Mouse (Mus musculus) c-Kit-negative CD71-positive TER-119-positive erythroid progenitor cells, embryonic 14.5 days (primary cell): ENCODE measurements around the gene Prkce.

Experiments
- DNase-seq: peaks from one replicate; pipeline ENCODE4 v3.0.0-alpha.2; 2013; ENCODE audit warnings: low read depth, low spot score

Prkce gene

GRCm38 (mm10) chr17:86300774-86301595, 133.4 kb downstream of the Prkce start:
- no peak for DNase-seq

DNA sequence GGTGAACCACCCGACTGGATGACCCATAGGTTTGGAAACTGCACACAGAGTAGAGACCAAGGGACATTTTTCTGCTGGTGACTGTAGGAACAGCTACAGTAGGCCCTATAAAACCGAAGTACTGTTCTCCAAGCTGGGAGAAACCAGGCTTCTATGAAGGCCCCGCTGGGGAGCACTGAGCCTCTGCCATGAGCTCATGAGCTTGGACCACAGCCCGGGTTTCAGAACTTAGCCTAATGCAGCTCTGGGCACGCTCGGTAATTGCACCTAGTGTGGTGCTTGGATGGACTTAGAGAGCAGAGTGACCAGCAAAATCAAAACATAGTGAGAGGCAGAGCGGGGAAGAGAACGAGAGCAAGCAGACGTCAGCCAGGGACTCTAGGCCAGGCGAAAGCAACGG, 134.7 kb downstream of the Prkce start:
- no peak for DNase-seq

DNA sequence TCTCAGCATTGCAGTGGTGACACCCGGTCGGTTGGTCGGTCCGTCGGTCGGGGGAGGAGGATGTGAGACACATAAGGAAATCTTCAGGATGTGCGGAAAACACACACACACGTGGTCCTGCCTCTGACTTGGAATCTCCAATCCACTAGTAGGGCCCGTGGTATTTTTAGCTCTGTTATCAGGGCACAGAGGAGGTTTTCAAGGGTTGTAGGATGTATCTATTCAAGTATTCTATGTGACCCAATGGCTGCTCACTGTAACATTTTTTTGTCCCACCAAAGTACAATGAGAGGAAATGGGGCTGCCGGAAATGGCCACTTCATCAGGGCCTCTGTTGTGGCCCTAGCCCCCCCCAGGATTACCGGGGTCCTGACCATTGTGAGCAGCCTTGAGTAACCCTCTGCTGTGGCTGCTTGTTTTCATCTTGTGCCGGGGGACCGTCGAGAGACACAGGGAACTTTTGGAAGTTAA, 135.3 kb downstream of the Prkce start:
- DNase-seq: no peak

GRCm38 (mm10) chr17:86303401-86304243, 136.0 kb downstream of the Prkce start:
- DNase-seq: no peak

DNA sequence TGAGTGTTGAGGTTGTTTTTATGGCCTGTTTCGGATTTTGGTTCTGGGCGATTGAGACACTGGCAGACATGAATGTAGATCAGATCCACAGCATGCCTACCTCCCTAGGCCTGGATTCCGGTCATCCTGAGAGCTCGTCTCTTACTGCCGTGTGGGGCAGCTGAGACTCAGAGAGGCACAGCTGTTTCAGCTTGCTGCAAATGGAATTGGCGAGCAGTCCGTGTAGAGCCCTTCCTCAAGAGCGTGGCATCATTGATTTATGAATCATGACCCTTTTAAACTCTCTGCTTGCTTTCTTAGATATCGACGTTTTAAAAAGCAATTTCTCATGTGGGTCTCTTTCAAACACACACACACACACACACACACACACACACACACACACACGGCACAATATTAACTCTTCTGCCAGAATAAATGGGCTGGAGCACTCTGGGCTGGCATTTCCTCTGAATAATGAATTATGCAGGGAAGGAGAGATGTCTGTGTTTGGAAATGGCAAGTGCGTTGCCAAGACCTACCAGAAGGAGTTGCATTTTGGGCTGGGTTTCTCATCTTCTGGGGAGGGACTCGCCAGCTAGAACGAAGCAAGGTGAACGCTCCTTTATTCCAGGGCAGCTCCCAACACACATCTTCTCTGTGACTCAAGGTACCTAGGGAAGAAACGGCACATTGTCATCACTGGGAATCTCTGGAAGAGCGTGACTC, 137.5 kb downstream of the Prkce start:
- no peak for DNase-seq

GRCm38 (mm10) chr17:86306161-86306560, 138.6 kb downstream of the Prkce start:
- DNase-seq: no peak

DNA sequence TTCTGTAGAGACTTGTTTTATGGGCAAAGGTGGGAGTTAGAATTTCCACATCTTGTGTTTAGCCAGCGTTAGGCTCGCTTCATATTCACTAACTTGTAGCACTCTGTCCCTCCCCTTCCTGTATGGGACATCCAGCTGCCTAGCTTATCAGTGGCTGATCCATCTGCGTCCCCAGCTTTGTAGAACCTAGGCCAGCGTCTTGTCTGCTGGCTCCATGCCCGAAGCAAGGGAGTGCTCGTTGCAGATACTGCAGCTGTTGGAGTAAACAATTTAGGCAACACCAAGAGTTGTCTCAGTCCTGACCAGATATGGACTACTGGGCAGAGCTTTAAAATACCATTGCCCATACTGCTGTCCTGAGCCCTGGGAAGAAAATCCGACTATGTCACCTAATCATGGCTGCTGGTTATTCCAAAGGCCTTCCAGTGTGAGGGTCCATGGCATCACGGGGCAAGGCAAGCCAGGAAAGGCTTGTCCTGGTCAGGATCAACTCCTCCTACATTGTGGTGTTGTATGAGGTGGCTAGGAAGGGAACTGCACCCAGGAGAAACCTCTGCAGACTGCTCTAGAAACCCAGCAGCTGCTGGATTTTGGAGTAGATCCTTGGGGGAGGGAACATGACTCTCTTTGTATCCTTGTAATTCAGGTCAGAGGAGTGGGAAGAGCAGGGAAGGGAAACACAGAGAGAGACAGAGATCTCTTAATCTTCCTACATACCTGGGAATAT, 146.0 kb downstream of the Prkce start:
- DNase-seq: no peak

GRCm38 (mm10) chr17:86315874-86316273, 148.3 kb downstream of the Prkce start:
- no peak for DNase-seq

DNA sequence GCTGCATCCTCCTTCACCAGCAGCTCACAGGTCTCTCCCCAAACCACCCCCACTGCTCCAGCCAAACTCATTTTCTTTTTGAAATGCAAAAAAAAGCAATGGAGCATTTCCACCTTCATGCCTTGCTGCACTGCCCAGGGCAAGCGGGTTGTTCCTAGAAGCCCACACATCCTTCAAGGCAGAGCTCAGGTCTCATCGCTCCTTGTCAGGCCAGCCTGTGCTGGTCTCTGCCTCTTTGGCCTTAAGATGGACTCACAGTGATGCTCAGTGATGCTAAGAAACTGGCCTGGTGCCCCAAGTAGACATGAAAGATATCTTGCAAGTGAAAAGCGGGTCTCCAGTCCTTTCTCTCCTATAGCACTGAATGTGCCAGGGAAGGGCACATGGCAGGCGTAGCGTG, 149.2 kb downstream of the Prkce start:
- no peak for DNase-seq

- no peak for DNase-seq
Observed at GRCm38 (mm10) chr17:86317197-86317596, 149.6 kb downstream of the Prkce start.

DNA sequence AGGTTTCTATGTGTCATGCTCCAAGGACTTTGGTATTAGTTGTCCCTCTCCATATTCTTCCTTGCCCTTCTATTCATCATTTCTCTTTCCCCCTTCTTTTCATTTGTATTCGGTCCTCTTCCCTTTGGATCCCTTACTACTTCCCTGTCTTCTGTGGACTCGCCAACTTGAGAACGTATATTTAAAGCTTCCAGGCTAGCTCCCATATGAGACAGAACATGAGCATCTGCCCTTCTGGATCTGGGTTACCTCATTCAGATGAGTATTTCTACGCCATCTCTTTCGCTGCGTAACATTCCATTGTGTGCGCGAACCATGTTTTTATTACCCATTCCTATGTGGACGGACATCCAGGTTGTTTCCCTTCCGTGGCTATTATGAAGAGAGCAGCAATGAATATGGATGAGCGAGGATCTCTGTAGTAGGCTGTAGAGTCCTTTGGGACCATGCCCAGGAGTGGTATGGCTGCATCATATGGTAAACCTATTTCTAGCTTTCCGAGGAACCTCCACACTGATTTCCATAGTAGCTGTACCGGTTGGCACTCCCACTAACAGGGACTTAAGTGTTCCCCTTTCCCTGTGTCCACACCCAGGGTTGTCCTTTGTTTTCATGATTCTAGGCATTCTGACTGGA, 152.5 kb downstream of the Prkce start:
- no peak for DNase-seq

- no peak for DNase-seq
Observed at GRCm38 (mm10) chr17:86322840-86323239, 155.3 kb downstream of the Prkce start.

- no peak for DNase-seq
Observed at GRCm38 (mm10) chr17:86323310-86323709, 155.7 kb downstream of the Prkce start.

- DNase-seq: no peak
Observed at GRCm38 (mm10) chr17:86323909-86324686, 156.5 kb downstream of the Prkce start.

DNA sequence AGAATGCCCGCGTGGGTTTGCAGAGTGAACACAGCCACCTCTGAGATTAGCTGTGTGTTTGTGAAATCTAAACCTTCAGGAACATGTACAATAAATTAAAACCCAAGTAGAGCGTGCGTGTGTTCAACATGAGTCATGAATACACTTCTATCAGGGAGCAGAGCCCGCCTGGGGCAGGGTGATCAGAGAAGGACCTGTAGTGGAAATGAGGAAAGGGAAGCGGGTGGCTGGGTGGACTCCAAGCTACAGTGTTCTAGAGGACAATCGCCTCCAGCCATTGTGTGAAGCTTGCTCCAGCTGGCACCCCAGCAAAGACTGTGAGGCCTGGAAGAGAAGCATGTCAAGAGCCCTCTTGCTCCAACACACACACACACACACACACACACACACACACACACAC, 157.2 kb downstream of the Prkce start:
- DNase-seq: no peak

GRCm38 (mm10) chr17:86325317-86325716, 157.7 kb downstream of the Prkce start:
- DNase-seq: no peak

DNA sequence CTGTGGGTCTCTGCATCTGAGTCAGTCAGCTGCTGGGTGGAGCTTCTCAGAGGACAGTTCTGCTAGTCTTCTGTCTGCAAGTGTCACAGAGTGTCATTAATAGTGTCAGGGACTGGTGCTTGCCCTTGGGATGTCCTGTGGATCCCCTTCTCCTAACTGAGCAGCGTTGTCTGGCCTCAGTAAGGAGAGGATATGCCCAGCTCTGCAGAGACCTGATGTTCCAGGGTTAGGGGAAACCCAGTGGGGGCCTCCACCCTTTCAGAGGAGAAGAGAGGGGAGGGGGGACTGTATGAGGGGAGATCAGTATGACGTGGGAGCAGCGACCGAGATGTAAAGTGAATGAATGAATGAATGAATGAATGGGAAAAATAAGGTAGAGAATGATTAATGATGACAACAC, 160.4 kb downstream of the Prkce start:
- no peak for DNase-seq

- no peak for DNase-seq
Observed at GRCm38 (mm10) chr17:86329273-86330075, 161.9 kb downstream of the Prkce start.
